Mouse (Mus musculus) megakaryocyte, embryonic 14.5 days (primary cell): ENCODE measurements around the gene Zfp382.

Experiments
- FLI1 ChIP-seq: IDR thresholded peaks from 2 replicates; pipeline ENCODE4 v1.6.1; 2012; ENCODE audit warnings: low read length, inconsistent platforms, mixed read lengths
- GATA1 ChIP-seq: IDR thresholded peaks from 3 replicates; pipeline ENCODE4 v1.6.1; 2012; ENCODE audit warnings: mixed read lengths, low read length, inconsistent platforms, borderline replicate concordance

GRCm38 (mm10) chr7:30129900-30130299 lies 8.2 kb downstream of the Zfp382 start:
- TF ChIP-seq GATA1 = no peak
- no peak for TF ChIP-seq FLI1
